Mouse (Mus musculus) liver, adult 2 months (tissue): ENCODE data around the gene CT030661.1. TPM values are rescaled to one million over a fixed set of nuclear protein-coding genes. Genes with fewer than 3 reads are reported as not detected.
A peak's percentile ranks its signal among the peaks of the same experiment; 100 is the strongest.
"Not testable (repeated sequence)": the region's sequence is repeated elsewhere in the genome, so short reads cannot be mapped to it uniquely, and the experiment has no call there.

Experiments
- DNase-seq: peaks from one replicate; pipeline ENCODE4 v3.0.0-alpha.2; 2011; ENCODE audit warnings: low read depth, low spot score; ENCODE audit errors: extremely low read depth
- H3K27ac ChIP-seq: fragments of 200-500 bp; replicated peaks from 2 replicates; pipeline ENCODE4 v1.5.1; 2012; ENCODE audit warnings: low read depth, mild to moderate bottlenecking, control low read depth, inconsistent platforms, low read length; ENCODE audit not compliant: insufficient read depth
- H3K27me3 ChIP-seq: fragments of 200-500 bp; 2 replicates; pipeline ENCODE4 v1.6.1; 2012; ENCODE audit warnings: mild to moderate bottlenecking, moderate library complexity, low read length, inconsistent platforms; ENCODE audit not compliant: control insufficient read depth, insufficient read depth
- H3K36me3 ChIP-seq: fragments of 200-500 bp; 2 replicates; pipeline ENCODE4 v1.6.1; 2012; ENCODE audit warnings: low read length, inconsistent platforms; ENCODE audit not compliant: control insufficient read depth, insufficient read depth
- H3K4me1 ChIP-seq: fragments of 200-500 bp; 2 replicates; pipeline ENCODE4 v1.6.1; 2011; ENCODE audit warnings: low read length; ENCODE audit not compliant: control insufficient read depth, insufficient read depth
- H3K4me3 ChIP-seq: fragments of 200-500 bp; 2 replicates; pipeline ENCODE4 v1.5.1; 2011; ENCODE audit warnings: low read depth, mild to moderate bottlenecking, control low read depth, low read length, moderate library complexity; ENCODE audit not compliant: insufficient read depth
- H3K79me2 ChIP-seq: fragments of 200-500 bp; 2 replicates; pipeline ENCODE4 v1.6.1; 2012; ENCODE audit warnings: inconsistent platforms, mild to moderate bottlenecking, low read length, moderate library complexity; ENCODE audit not compliant: control insufficient read depth, insufficient read depth
- H3K9ac ChIP-seq: fragments of 200-500 bp; 2 replicates; pipeline ENCODE4 v1.6.1; 2012; ENCODE audit warnings: low read depth, mild to moderate bottlenecking, control low read depth, inconsistent platforms, low read length
- CTCF ChIP-seq: fragments of 200-500 bp; IDR thresholded peaks from 2 replicates; pipeline ENCODE4 v1.5.1; 2011; ENCODE audit warnings: low read depth, low read length, control low read depth
- POLR2A ChIP-seq: fragments of 200-500 bp; IDR thresholded peaks from 2 replicates; pipeline ENCODE4 v1.6.1; 2011; ENCODE audit warnings: low read length, control low read depth; ENCODE audit not compliant: insufficient read depth; ENCODE audit errors: extremely low read depth
- WGBS: fragments of 180-500 bp; shearing (Covaris S2); methylation state at CpG from one replicate; pipeline ENCODE4 v1.1.7; 2018; 5-methylcytosine and 5-hydroxymethylcytosine counted together
- polyA plus RNA-seq: library from polyadenylated mRNA; depleted of rRNA; stranded (reverse); fragments of >200 nt; gene quantifications from 2 replicates; pipeline ENCODE4 v1.2.3, GENCODE M21; 2012; rRNA removed
- total RNA-seq: library from RNA; depleted of rRNA; stranded (reverse); fragments of >200 nt; gene quantifications from 2 replicates; pipeline ENCODE4 v1.2.3, GENCODE M21; 2014; rRNA removed

The CT030661.1 gene
- total RNA-seq (5.4 and 7.0 TPM in 2 replicates), polyA plus RNA-seq (0.52 and 0.54 TPM in 2 replicates)

DNA sequence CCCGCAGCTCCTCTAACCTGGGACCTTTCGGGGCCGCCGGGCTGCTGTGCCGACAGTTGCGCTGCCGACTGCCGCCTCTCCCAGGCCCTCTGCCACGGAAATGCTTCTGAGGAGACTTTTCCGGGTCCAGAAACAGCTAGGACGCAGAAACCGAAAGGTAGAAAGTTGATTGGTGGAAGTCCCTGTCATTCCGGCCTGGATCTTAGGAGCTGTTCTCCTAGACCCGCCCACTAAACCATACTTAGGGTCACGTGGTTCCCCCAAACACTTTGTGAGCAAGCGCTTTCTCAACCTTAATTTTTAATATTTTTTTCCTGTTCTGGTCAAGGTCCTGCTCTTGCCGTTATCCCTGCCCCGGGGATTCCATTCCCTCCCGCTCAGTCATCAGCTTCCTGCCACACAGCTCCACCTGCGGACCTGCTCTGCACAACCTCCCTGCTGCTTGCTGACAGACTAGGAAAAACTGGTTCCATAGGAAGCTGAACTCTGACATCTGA is at the start of gene CT030661.1:
Gene CT030661.1, minus strand, starts transcription at position 108 of the 497 bp plus-strand sequence.
- not testable (repeated sequence) for H3K79me2 ChIP-seq, H3K27me3 ChIP-seq, H3K36me3 ChIP-seq, H3K4me1 ChIP-seq
- peak within 1 kb of the TSS; percentile 67 for H3K27ac ChIP-seq
- WGBS: under 1% methylated on average over 20 of the region's 20 CpGs
- peak; percentile 98 for DNase-seq
- peak; percentile 63; the same call in 1 of the 2 replicates for TF ChIP-seq POLR2A
- H3K4me3 ChIP-seq: peak within 1 kb of the TSS; percentile 68
- peak within 1 kb of the TSS; percentile 72 for H3K9ac ChIP-seq

DNA sequence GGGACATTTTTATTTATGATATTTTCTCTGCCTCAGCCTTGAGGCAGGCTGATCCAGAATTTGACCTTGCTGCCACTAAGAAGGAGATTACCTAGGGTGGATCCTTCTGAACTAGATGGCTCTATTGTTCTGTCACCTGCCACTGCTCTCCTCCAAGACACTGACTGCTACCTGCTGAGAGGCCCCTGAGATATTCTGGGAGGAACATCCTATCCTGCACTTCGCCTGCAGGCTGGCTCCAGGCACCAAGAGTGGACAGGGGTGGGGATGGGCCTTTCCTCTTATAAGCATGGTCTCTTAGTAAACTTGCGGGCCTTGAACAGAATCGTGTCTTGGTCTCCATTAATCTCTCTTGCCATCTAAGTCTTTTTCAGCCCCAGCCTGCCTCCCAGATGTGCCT is 49.3 kb upstream of the CT030661.1 start:
- H3K9ac ChIP-seq: no peak overlapping the region
- DNase-seq: no peak
- peaks cover 3% of the 10 kb centered on the region; the same call in 1 of the 2 replicates for H3K4me1 ChIP-seq
- no peaks in the 10 kb centered on the region for H3K27me3 ChIP-seq
- no peak for TF ChIP-seq POLR2A
- no peak for TF ChIP-seq CTCF
- H3K36me3 ChIP-seq: peaks cover 6% of the 10 kb centered on the region
- WGBS: 97% methylated on average over 3 of the region's 3 CpGs
- no peak overlapping the region for H3K27ac ChIP-seq
- H3K4me3 ChIP-seq: no peak overlapping the region
- peaks cover 9% of the 10 kb centered on the region; the same call in 1 of the 2 replicates for H3K79me2 ChIP-seq

DNA sequence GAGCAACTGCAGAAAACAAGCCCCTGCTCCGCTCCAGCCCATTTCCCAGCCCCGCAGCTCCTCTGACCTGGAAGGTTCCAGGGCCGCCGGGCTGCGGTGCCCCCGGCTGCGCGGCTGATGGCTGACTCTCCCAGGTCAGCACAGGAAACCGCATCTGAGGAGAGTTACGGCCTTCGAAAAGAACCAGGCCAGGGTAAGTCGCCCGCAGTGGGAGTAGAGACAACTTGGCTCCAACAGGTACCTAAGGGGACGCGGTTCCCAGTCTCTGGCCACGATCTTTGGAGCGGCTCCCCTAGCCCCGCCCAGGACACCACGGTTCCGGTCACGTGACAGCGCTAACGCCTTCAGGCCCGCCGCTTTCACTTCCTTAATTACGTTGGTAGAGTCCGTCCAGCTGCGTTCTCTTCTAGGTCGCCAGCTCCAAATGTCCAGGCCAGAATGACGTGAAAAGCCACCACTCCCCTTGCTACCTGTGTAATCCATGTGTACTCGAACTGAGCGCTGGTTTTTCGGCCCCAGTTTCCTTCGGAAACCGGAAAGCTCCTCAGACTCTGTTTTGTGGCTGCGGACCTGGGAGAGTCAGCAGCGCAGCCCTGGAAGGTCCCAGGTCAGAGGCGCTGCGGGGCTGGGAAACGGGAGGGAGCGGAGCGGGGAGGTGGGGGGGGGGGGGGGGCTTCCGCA is 46.6 kb upstream of the CT030661.1 start, which contains the start of the genes Zfp944 and Zfp758:
Gene Zfp944, minus strand, starts transcription at position 300 of the 681 bp plus-strand sequence.
Gene Zfp758, plus strand, starts transcription at position 353 of the 681 bp plus-strand sequence.
- not testable (repeated sequence) for H3K27me3 ChIP-seq, H3K79me2 ChIP-seq, H3K4me1 ChIP-seq, H3K36me3 ChIP-seq
- peak within 1 kb of the TSS; percentile 75 for H3K4me3 ChIP-seq
- H3K9ac ChIP-seq: peak within 1 kb of the TSS; percentile 94
- H3K27ac ChIP-seq: peak within 1 kb of the TSS; percentile 93
- under 1% methylated on average over 34 of the region's 43 CpGs for WGBS
- DNase-seq: peak; percentile 70

DNA sequence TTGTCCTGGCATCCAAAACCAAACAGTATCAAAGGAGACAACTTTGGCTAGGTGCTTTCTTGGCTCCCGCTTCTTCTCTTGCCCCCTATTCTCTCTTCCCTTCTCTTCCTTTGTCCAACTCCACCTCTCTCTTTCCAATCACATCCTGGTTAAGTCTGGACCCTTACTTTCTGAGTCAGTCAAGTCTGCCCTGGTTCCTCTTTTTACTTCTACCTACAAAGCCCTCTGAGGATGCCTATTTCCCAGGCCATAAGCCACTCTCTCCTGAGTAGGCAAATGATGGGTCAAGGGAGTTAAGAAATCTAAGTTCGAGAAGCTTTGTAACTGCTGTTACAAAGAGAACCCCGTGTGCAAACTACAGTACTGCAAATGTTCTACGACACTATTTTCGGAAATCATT is 45.9 kb upstream of the CT030661.1 start:
- Histone ChIP-seq H3K4me1 (peaks cover 3% of the 10 kb centered on the region; the same call in 1 of the 2 replicates), H3K9ac (peak overlapping the region; percentile 53), H3K27me3 (no peaks in the 10 kb centered on the region), H3K27ac (no peak overlapping the region), H3K36me3 (peaks cover 4% of the 10 kb centered on the region; the same call in 1 of the 2 replicates), H3K79me2 (peaks cover 6% of the 10 kb centered on the region; the same call in 1 of the 2 replicates), H3K4me3 (peak overlapping the region; percentile 73)
- DNase-seq: peak; percentile 9
- WGBS: 19% methylated on average over 5 of the region's 5 CpGs
- TF ChIP-seq CTCF (no peak), POLR2A (no peak)

DNA sequence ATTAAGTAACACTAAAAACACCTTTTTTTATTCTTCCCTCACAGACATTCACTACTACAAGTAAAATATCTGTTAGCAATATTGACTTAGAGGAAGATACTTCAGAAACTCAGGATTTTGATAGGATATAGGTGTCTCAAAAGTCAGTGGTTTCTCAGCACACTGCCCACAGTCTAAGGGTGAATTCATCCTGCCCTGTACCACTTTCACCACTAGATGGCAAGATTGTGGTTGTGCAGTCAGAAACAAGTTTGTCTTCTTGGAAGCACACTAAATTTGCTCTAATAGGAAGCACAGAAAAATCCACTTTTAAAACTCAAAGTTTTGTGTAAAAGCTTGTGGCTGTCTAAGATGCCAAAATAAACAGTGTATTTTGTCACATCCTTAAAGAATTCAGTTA is 38.2 kb upstream of the CT030661.1 start:
- H3K36me3 ChIP-seq: peaks cover 17% of the 10 kb centered on the region
- TF ChIP-seq CTCF (peak; percentile 28; the same call in 1 of the 2 replicates), POLR2A (no peak)
- DNase-seq: peak; percentile 51
- H3K9ac ChIP-seq: no peak overlapping the region
- no peak overlapping the region for H3K4me3 ChIP-seq
- H3K79me2 ChIP-seq: peaks cover 4% of the 10 kb centered on the region; the same call in 1 of the 2 replicates
- H3K4me1 ChIP-seq: no peaks in the 10 kb centered on the region
- H3K27me3 ChIP-seq: no peaks in the 10 kb centered on the region
- no peak overlapping the region for H3K27ac ChIP-seq

DNA sequence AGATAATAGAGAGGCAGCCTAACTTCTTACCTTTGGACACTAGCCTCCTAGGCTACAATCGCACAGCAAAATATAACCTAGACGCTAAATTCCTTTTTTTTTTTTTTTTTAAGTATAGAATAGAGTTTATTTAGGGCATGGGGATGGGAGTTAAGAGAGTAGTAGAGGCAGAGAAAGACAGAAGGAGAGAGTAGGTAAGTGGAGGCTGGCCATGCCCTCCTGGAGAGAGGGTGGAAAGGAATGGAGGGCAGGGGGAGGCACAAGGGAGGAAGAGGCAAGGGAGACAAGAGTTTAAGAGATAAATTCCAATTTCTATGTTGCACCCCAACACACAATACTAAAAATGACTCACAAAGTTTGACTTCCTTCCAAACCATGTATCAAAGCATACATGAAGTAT is 610 bp upstream of the CT030661.1 start:
- H3K27ac ChIP-seq, H3K79me2 ChIP-seq, DNase-seq, H3K27me3 ChIP-seq, H3K36me3 ChIP-seq, H3K4me1 ChIP-seq: not testable (repeated sequence)
- Histone ChIP-seq H3K9ac (peak overlapping the region; percentile 72; the same call in 1 of the 2 replicates), H3K4me3 (peak overlapping the region; percentile 68)
- WGBS: 6% methylated on average over 2 of the region's 2 CpGs

DNA sequence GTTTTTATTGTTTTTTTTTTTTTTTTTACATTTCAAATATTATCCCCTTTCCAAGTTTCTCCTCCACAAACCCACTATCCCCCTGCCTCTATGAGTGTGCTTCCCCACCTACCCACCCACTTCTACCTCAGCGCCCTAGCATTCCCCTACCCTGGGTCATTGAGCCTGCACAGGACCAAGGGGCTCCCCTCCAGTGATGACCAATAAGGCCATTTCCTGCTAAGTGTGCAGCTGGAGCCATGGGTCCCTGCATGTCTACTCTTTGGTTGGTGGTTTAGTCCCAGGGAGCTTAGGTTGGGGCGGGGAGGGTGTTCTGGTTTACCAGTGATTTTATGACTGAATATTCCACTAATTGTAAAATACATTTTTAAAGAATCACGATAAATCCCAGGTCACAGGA is 418 bp downstream of the CT030661.1 start:
- not testable (repeated sequence) for H3K4me1 ChIP-seq, H3K36me3 ChIP-seq, H3K79me2 ChIP-seq, H3K27me3 ChIP-seq, DNase-seq
- peak overlapping the region; percentile 60 for H3K27ac ChIP-seq
- peak overlapping the region; percentile 68 for H3K4me3 ChIP-seq
- WGBS: 0% methylated on average over 3 of the region's 3 CpGs
- H3K9ac ChIP-seq: peak overlapping the region; percentile 52
